Mouse (Mus musculus): ENCODE results near the gene Thumpd3.

DNA sequence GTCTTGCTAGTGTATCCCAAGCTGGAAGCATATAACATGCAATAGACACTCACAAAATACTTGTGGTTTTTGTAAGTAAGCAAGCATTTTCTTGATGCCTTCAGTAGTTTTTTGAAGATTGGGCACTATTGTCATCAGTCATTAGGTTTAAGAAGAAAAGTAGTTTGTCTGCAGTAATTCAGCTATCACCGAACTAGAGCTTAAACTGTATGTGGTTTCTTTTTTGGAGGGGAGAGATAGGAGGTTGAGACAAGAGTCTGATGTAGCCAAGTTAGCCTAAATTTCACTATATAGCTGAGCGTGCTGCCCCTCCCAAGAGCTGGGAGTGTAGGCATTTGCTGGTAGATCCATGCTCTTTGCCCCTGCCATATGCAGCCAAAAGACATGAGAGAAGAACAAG lies 2.3 kb downstream of the Thumpd3 start:
- TF ChIP-seq CTCF (IDR thresholded peaks at IDR 0.05; ENCODE audit: low read depth, low read length), result no peak
- TF ChIP-seq TAL1 (conservative IDR thresholded peaks at IDR 0.05; ENCODE audit: low read depth, low read length), result no peak
